Mouse (Mus musculus): ENCODE results near the gene Skil. TPM values are rescaled to one million over a fixed set of nuclear protein-coding genes. Genes with fewer than 3 reads are reported as not detected.

Gene Skil
- total and polyA plus RNA-seq, 2 experiments from 2014 or later: 28.5 to 39.4 TPM

- Histone ChIP-seq H3K9ac (replicated peaks; ENCODE audit: low read length, poor library complexity, severe bottlenecking) (no peak overlapping the region), H3K36me3 (ENCODE audit: insufficient read depth, low read length) (no peaks in the 10 kb centered on the region), H3K27me3 (ENCODE audit: insufficient read depth, low read length) (no peaks in the 10 kb centered on the region), H3K4me3 (ENCODE audit: low read depth, low read length) (no peak overlapping the region), H3K4me1 (ENCODE audit: insufficient read depth, low read length) (no peaks in the 10 kb centered on the region), H3K27ac (ENCODE audit: low read depth, low read length) (no peak overlapping the region), H3K9me3 (ENCODE audit: low read length) (no peaks in the 10 kb centered on the region), H3K4me2 (ENCODE audit: low read depth, low read length, poor library complexity, severe bottlenecking) (no peak overlapping the region)
- WGBS: 79% methylated on average over 10 of the region's 10 CpGs
- no peak for ATAC-seq (ENCODE audit: low FRiP score)
- DNase-seq (ENCODE audit: low spot score): no peak
- no peak for TF ChIP-seq CTCF (IDR thresholded peaks at IDR 0.05)
These were observed 15.4 kb upstream of the Skil start for GRCm38 (mm10) chr3:31079450-31079849.

GRCm38 (mm10) chr3:31080791-31081502 is 13.9 kb upstream of the Skil start:
- no peaks in the 10 kb centered on the region for H3K27me3 ChIP-seq (ENCODE audit: insufficient read depth, low read length)
- H3K4me3 ChIP-seq (ENCODE audit: low read depth, low read length): no peak overlapping the region
- no peaks in the 10 kb centered on the region for H3K36me3 ChIP-seq (ENCODE audit: insufficient read depth, low read length)
- no peak for TF ChIP-seq CTCF (IDR thresholded peaks at IDR 0.05)
- H3K4me2 ChIP-seq (ENCODE audit: low read depth, low read length, poor library complexity, severe bottlenecking): no peak overlapping the region
- DNase-seq (ENCODE audit: low spot score): peak; percentile 53
- H3K9ac ChIP-seq (replicated peaks; ENCODE audit: low read length, poor library complexity, severe bottlenecking): no peak overlapping the region
- H3K4me1 ChIP-seq (ENCODE audit: insufficient read depth, low read length): no peaks in the 10 kb centered on the region
- WGBS: 82% methylated on average over 10 of the region's 10 CpGs
- ATAC-seq (ENCODE audit: low FRiP score): no peak
- no peaks in the 10 kb centered on the region for H3K9me3 ChIP-seq (ENCODE audit: low read length)
- H3K27ac ChIP-seq (ENCODE audit: low read depth, low read length): no peak overlapping the region

GRCm38 (mm10) chr3:31082838-31083506 is 11.9 kb upstream of the Skil start:
- Histone ChIP-seq H3K4me3 (ENCODE audit: low read depth, low read length) (no peak overlapping the region), H3K36me3 (ENCODE audit: insufficient read depth, low read length) (no peaks in the 10 kb centered on the region), H3K4me2 (ENCODE audit: low read depth, low read length, poor library complexity, severe bottlenecking) (no peak overlapping the region), H3K9me3 (ENCODE audit: low read length) (no peaks in the 10 kb centered on the region), H3K4me1 (ENCODE audit: insufficient read depth, low read length) (no peaks in the 10 kb centered on the region), H3K9ac (replicated peaks; ENCODE audit: low read length, poor library complexity, severe bottlenecking) (no peak overlapping the region), H3K27me3 (ENCODE audit: insufficient read depth, low read length) (no peaks in the 10 kb centered on the region), H3K27ac (ENCODE audit: low read depth, low read length) (no peak overlapping the region)
- WGBS: 92% methylated on average over 11 of the region's 13 CpGs
- DNase-seq (ENCODE audit: low spot score) (no peak), ATAC-seq (ENCODE audit: low FRiP score) (no peak)
- no peak for TF ChIP-seq CTCF (IDR thresholded peaks at IDR 0.05)

- Histone ChIP-seq H3K36me3 (ENCODE audit: insufficient read depth, low read length) (no peaks in the 10 kb centered on the region), H3K9ac (replicated peaks; ENCODE audit: low read length, poor library complexity, severe bottlenecking) (no peak overlapping the region), H3K4me1 (ENCODE audit: insufficient read depth, low read length) (no peaks in the 10 kb centered on the region), H3K4me3 (ENCODE audit: low read depth, low read length) (no peak overlapping the region), H3K27me3 (ENCODE audit: insufficient read depth, low read length) (no peaks in the 10 kb centered on the region), H3K27ac (ENCODE audit: low read depth, low read length) (no peak overlapping the region), H3K9me3 (ENCODE audit: low read length) (no peaks in the 10 kb centered on the region), H3K4me2 (ENCODE audit: low read depth, low read length, poor library complexity, severe bottlenecking) (peak overlapping the region; percentile 10; the same call in 1 of the 2 replicates)
- DNase-seq (ENCODE audit: low spot score) (peak; percentile 64), ATAC-seq (ENCODE audit: low FRiP score) (no peak; the same call in 1 of the 2 replicates)
- WGBS: 51% methylated on average over 12 of the region's 12 CpGs
- no peak for TF ChIP-seq CTCF (IDR thresholded peaks at IDR 0.05)
These were observed 11.2 kb upstream of the Skil start for GRCm38 (mm10) chr3:31083507-31084245.

GRCm38 (mm10) chr3:31085000-31085399 is 9.9 kb upstream of the Skil start:
- WGBS: 96% methylated on average over 3 of the region's 3 CpGs
- no peak for DNase-seq (ENCODE audit: low spot score)
- no peak for TF ChIP-seq CTCF (IDR thresholded peaks at IDR 0.05)

More at GRCm38 (mm10) chr3:31085000-31085399, 9.9 kb upstream of the Skil start:
- H3K27ac ChIP-seq (ENCODE audit: low read depth, low read length): no peak overlapping the region
- H3K36me3 ChIP-seq (ENCODE audit: insufficient read depth, low read length): no peaks in the 10 kb centered on the region
- ATAC-seq (ENCODE audit: low FRiP score): no peak
- H3K27me3 ChIP-seq (ENCODE audit: insufficient read depth, low read length): no peaks in the 10 kb centered on the region
- no peaks in the 10 kb centered on the region for H3K9me3 ChIP-seq (ENCODE audit: low read length)
- no peak overlapping the region for H3K4me3 ChIP-seq (ENCODE audit: low read depth, low read length)
- no peaks in the 10 kb centered on the region for H3K4me1 ChIP-seq (ENCODE audit: insufficient read depth, low read length)
- no peak overlapping the region for H3K4me2 ChIP-seq (ENCODE audit: low read depth, low read length, poor library complexity, severe bottlenecking)
- no peak overlapping the region for H3K9ac ChIP-seq (replicated peaks; ENCODE audit: low read length, poor library complexity, severe bottlenecking)
